Mouse (Mus musculus): Measurements from ENCODE around the gene Snx3. TPM values are rescaled to one million over a fixed set of nuclear protein-coding genes. Genes with fewer than 3 reads are reported as not detected.

Snx3 gene
- polyA plus RNA-seq, 1 experiment from 2014 or later: 340 TPM

- Histone ChIP-seq H3K9me3 (ENCODE audit: control insufficient read depth, low read length) (no peaks in the 10 kb centered on the region), H3K4me3 (ENCODE audit: control insufficient read depth in 1 of 2, insufficient read depth in 1 of 2, low read depth in 1 of 2, low read length in 2 of 2) (no peak overlapping the region), H3K27ac (replicated peaks in 1 of 2; ENCODE audit: control insufficient read depth in 1 of 2, insufficient read depth in 1 of 2, low read depth in 2 of 2, low read length in 2 of 2) (peak overlapping the region; percentile 66), H3K4me2 (ENCODE audit: low read length) (peak overlapping the region; percentile 29; the same call in 1 of the 2 replicates), H3K9ac (ENCODE audit: low read length) (no peak overlapping the region), H3K4me1 (ENCODE audit: control insufficient read depth in 2 of 2, insufficient read depth in 2 of 2, low read length in 2 of 2) (peaks cover 2 to 20% of the 10 kb centered on the region in 2 experiments), H3K27me3 (ENCODE audit: control insufficient read depth, insufficient read depth, low read length) (no peaks in the 10 kb centered on the region), H3K36me3 (ENCODE audit: control insufficient read depth, insufficient read depth, low read length) (no peaks in the 10 kb centered on the region)
- no peak for ATAC-seq (ENCODE audit: insufficient number of reproducible peaks, insufficient read depth, low FRiP score, low read depth)
- WGBS: 2% methylated on average over 1 of the region's 1 CpGs
Observed at GRCm38 (mm10) chr10:42491158-42491557, 10.7 kb upstream of the Snx3 start.

GRCm38 (mm10) chr10:42492027-42492771 lies 9.6 kb upstream of the Snx3 start:
- H3K27ac ChIP-seq (replicated peaks in 1 of 2; ENCODE audit: control insufficient read depth in 1 of 2, insufficient read depth in 1 of 2, low read depth in 2 of 2, low read length in 2 of 2): no peak overlapping the region
- WGBS: 82% methylated on average over 10 of the region's 10 CpGs
- no peak overlapping the region for H3K4me3 ChIP-seq (ENCODE audit: control insufficient read depth in 1 of 2, insufficient read depth in 1 of 2, low read depth in 1 of 2, low read length in 2 of 2)
- no peaks in the 10 kb centered on the region for H3K9me3 ChIP-seq (ENCODE audit: control insufficient read depth, low read length)
- H3K9ac ChIP-seq (ENCODE audit: low read length): no peak overlapping the region
- no peak overlapping the region for H3K4me2 ChIP-seq (ENCODE audit: low read length)
- H3K36me3 ChIP-seq (ENCODE audit: control insufficient read depth, insufficient read depth, low read length): no peaks in the 10 kb centered on the region
- H3K4me1 ChIP-seq (ENCODE audit: control insufficient read depth in 2 of 2, insufficient read depth in 2 of 2, low read length in 2 of 2): peaks cover 2 to 20% of the 10 kb centered on the region in 2 experiments
- ATAC-seq (ENCODE audit: insufficient number of reproducible peaks, insufficient read depth, low FRiP score, low read depth): no peak
- H3K27me3 ChIP-seq (ENCODE audit: control insufficient read depth, insufficient read depth, low read length): no peaks in the 10 kb centered on the region

GRCm38 (mm10) chr10:42493000-42493399 lies 8.8 kb upstream of the Snx3 start:
- Histone ChIP-seq H3K36me3 (ENCODE audit: control insufficient read depth, insufficient read depth, low read length) (no peaks in the 10 kb centered on the region), H3K27me3 (ENCODE audit: control insufficient read depth, insufficient read depth, low read length) (no peaks in the 10 kb centered on the region), H3K27ac (replicated peaks in 1 of 2; ENCODE audit: control insufficient read depth in 1 of 2, insufficient read depth in 1 of 2, low read depth in 2 of 2, low read length in 2 of 2) (no peak overlapping the region), H3K4me2 (ENCODE audit: low read length) (no peak overlapping the region), H3K4me3 (ENCODE audit: control insufficient read depth in 1 of 2, insufficient read depth in 1 of 2, low read depth in 1 of 2, low read length in 2 of 2) (no peak overlapping the region), H3K9me3 (ENCODE audit: control insufficient read depth, low read length) (no peaks in the 10 kb centered on the region), H3K4me1 (ENCODE audit: control insufficient read depth in 2 of 2, insufficient read depth in 2 of 2, low read length in 2 of 2) (peaks cover 2 to 20% of the 10 kb centered on the region in 2 experiments), H3K9ac (ENCODE audit: low read length) (no peak overlapping the region)
- 50% methylated on average over 4 of the region's 4 CpGs for WGBS
- ATAC-seq (ENCODE audit: insufficient number of reproducible peaks, insufficient read depth, low FRiP score, low read depth): no peak

- Histone ChIP-seq H3K4me2 (ENCODE audit: low read length) (no peak overlapping the region), H3K4me3 (ENCODE audit: control insufficient read depth in 1 of 2, insufficient read depth in 1 of 2, low read depth in 1 of 2, low read length in 2 of 2) (no peak overlapping the region), H3K4me1 (ENCODE audit: control insufficient read depth in 2 of 2, insufficient read depth in 2 of 2, low read length in 2 of 2) (peaks cover 5 to 13% of the 10 kb centered on the region in 2 experiments), H3K27me3 (ENCODE audit: control insufficient read depth, insufficient read depth, low read length) (no peaks in the 10 kb centered on the region), H3K27ac (replicated peaks in 1 of 2; ENCODE audit: control insufficient read depth in 1 of 2, insufficient read depth in 1 of 2, low read depth in 2 of 2, low read length in 2 of 2) (peak overlapping the region; percentile 80 to 98), H3K36me3 (ENCODE audit: control insufficient read depth, insufficient read depth, low read length) (0 out of 2 replicates have a peak, but pooled peaks cover 12% of the 10 kb centered on the region), H3K9me3 (ENCODE audit: control insufficient read depth, low read length) (no peaks in the 10 kb centered on the region), H3K9ac (ENCODE audit: low read length) (no peak overlapping the region)
- no peak for ATAC-seq (ENCODE audit: insufficient number of reproducible peaks, insufficient read depth, low FRiP score, low read depth)
- 82% methylated on average over 8 of the region's 8 CpGs for WGBS
Observed at GRCm38 (mm10) chr10:42500611-42501010, 1.2 kb upstream of the Snx3 start.

GRCm38 (mm10) chr10:42501161-42501560 lies 669 bp upstream of the Snx3 start:
- H3K4me2 ChIP-seq (ENCODE audit: low read length): peak overlapping the region; percentile 76
- peak overlapping the region; percentile 80 to 98 for H3K27ac ChIP-seq (replicated peaks in 1 of 2; ENCODE audit: control insufficient read depth in 1 of 2, insufficient read depth in 1 of 2, low read depth in 2 of 2, low read length in 2 of 2)
- H3K36me3 ChIP-seq (ENCODE audit: control insufficient read depth, insufficient read depth, low read length): peaks cover 17% of the 10 kb centered on the region; the same call in 1 of the 2 replicates
- peak overlapping the region; percentile 85 to 86; a peak in 3 of 4 replicates for H3K4me3 ChIP-seq (ENCODE audit: control insufficient read depth in 1 of 2, insufficient read depth in 1 of 2, low read depth in 1 of 2, low read length in 2 of 2)
- H3K9me3 ChIP-seq (ENCODE audit: control insufficient read depth, low read length): no peaks in the 10 kb centered on the region
- H3K9ac ChIP-seq (ENCODE audit: low read length): peak overlapping the region; percentile 94; the same call in 1 of the 2 replicates
- WGBS: 66% methylated on average over 5 of the region's 5 CpGs
- no peak for ATAC-seq (ENCODE audit: insufficient number of reproducible peaks, insufficient read depth, low FRiP score, low read depth)
- peaks cover 5 to 13% of the 10 kb centered on the region in 2 experiments for H3K4me1 ChIP-seq (ENCODE audit: control insufficient read depth in 2 of 2, insufficient read depth in 2 of 2, low read length in 2 of 2)
- no peaks in the 10 kb centered on the region for H3K27me3 ChIP-seq (ENCODE audit: control insufficient read depth, insufficient read depth, low read length)

GRCm38 (mm10) chr10:42502349-42503111 lies 700 bp downstream of the Snx3 start:
- no peaks in the 10 kb centered on the region for H3K27me3 ChIP-seq (ENCODE audit: control insufficient read depth, insufficient read depth, low read length)
- H3K4me3 ChIP-seq (ENCODE audit: control insufficient read depth in 1 of 2, insufficient read depth in 1 of 2, low read depth in 1 of 2, low read length in 2 of 2): peak overlapping the region; percentile 85 to 86
- peak overlapping the region; percentile 76 for H3K4me2 ChIP-seq (ENCODE audit: low read length)
- peak; percentile 37 for ATAC-seq (ENCODE audit: insufficient number of reproducible peaks, insufficient read depth, low FRiP score, low read depth)
- no peaks in the 10 kb centered on the region for H3K9me3 ChIP-seq (ENCODE audit: control insufficient read depth, low read length)
- H3K27ac ChIP-seq (replicated peaks in 1 of 2; ENCODE audit: control insufficient read depth in 1 of 2, insufficient read depth in 1 of 2, low read depth in 2 of 2, low read length in 2 of 2): peak overlapping the region; percentile 80 to 98
- peaks cover 5 to 13% of the 10 kb centered on the region in 2 experiments for H3K4me1 ChIP-seq (ENCODE audit: control insufficient read depth in 2 of 2, insufficient read depth in 2 of 2, low read length in 2 of 2)
- H3K36me3 ChIP-seq (ENCODE audit: control insufficient read depth, insufficient read depth, low read length): peaks cover 29% of the 10 kb centered on the region; the same call in 1 of the 2 replicates
- WGBS: 0% methylated on average over 49 of the region's 55 CpGs
- H3K9ac ChIP-seq (ENCODE audit: low read length): peak overlapping the region; percentile 94

GRCm38 (mm10) chr10:42504096-42504710 lies 2.4 kb downstream of the Snx3 start:
- no peak overlapping the region; a peak in 1 of 4 replicates for H3K4me3 ChIP-seq (ENCODE audit: control insufficient read depth in 1 of 2, insufficient read depth in 1 of 2, low read depth in 1 of 2, low read length in 2 of 2)
- 76% methylated on average over 10 of the region's 10 CpGs for WGBS
- H3K36me3 ChIP-seq (ENCODE audit: control insufficient read depth, insufficient read depth, low read length): peaks cover 42% of the 10 kb centered on the region
- peaks cover 5 to 21% of the 10 kb centered on the region in 2 experiments for H3K4me1 ChIP-seq (ENCODE audit: control insufficient read depth in 2 of 2, insufficient read depth in 2 of 2, low read length in 2 of 2)
- no peak for ATAC-seq (ENCODE audit: insufficient number of reproducible peaks, insufficient read depth, low FRiP score, low read depth)
- H3K4me2 ChIP-seq (ENCODE audit: low read length): peak overlapping the region; percentile 76
- H3K9ac ChIP-seq (ENCODE audit: low read length): no peak overlapping the region
- no peak overlapping the region for H3K27ac ChIP-seq (replicated peaks in 1 of 2; ENCODE audit: control insufficient read depth in 1 of 2, insufficient read depth in 1 of 2, low read depth in 2 of 2, low read length in 2 of 2)
- H3K9me3 ChIP-seq (ENCODE audit: control insufficient read depth, low read length): no peaks in the 10 kb centered on the region
- H3K27me3 ChIP-seq (ENCODE audit: control insufficient read depth, insufficient read depth, low read length): no peaks in the 10 kb centered on the region

Measured in heart, embryonic 14.5 days (tissue).